Mouse (Mus musculus) T-helper 1 cell (primary cell): ENCODE results near the gene Cebpb.

ENCODE experiments used
- in situ Hi-C: fragments of 300-600 bp; cut with MboI, MseI; formaldehyde crosslinking; loops from one replicate; pipeline ENCODE4 v1.15.1; 2025; ENCODE audit warnings: high pct_unique_total_duplicates

Gene Cebpb

GRCm38 (mm10) chr2:167665972-167666713 lies 22.6 kb upstream of the Cebpb start:
- in situ Hi-C loops: no loop called here

- in situ Hi-C loops: no loop called here
Observed at GRCm38 (mm10) chr2:167668426-167668825, 20.3 kb upstream of the Cebpb start.

- in situ Hi-C loops: no loop called here
Observed at GRCm38 (mm10) chr2:167669398-167669797, 19.3 kb upstream of the Cebpb start.

- in situ Hi-C loops: loop anchor here (5.0 kb wide), 1 partner anchor 139 kb away; no protein-coding TSS in a partner anchor
Observed at GRCm38 (mm10) chr2:167671101-167671633, 17.5 kb upstream of the Cebpb start.

- in situ Hi-C loops: loop anchor here (5.0 kb wide), 1 partner anchor 140 kb away; no protein-coding TSS in a partner anchor
Observed at GRCm38 (mm10) chr2:167672212-167672685, 16.5 kb upstream of the Cebpb start.

- in situ Hi-C loops: loop anchor here (5.0 kb wide), 1 partner anchor 33 kb away; no protein-coding TSS in a partner anchor
Observed at GRCm38 (mm10) chr2:167675120-167675909, 13.4 kb upstream of the Cebpb start.

- in situ Hi-C loops: loop anchor here (5.0 kb wide), 1 partner anchor 36 kb away; no protein-coding TSS in a partner anchor
Observed at GRCm38 (mm10) chr2:167678600-167678999, 10.1 kb upstream of the Cebpb start.

- in situ Hi-C loops: loop anchor here (5.0 kb wide), 1 partner anchor 38 kb away; no protein-coding TSS in a partner anchor
Observed at GRCm38 (mm10) chr2:167679902-167680430, 8.7 kb upstream of the Cebpb start.

- in situ Hi-C loops: no loop called here
Observed at GRCm38 (mm10) chr2:167680657-167681056, 8.1 kb upstream of the Cebpb start.

GRCm38 (mm10) chr2:167683721-167684120 lies 5.0 kb upstream of the Cebpb start:
- in situ Hi-C loops: no loop called here

GRCm38 (mm10) chr2:167685137-167685536 lies 3.6 kb upstream of the Cebpb start:
- in situ Hi-C loops: loop anchor here (5.0 kb wide), 1 partner anchor 212 kb away; no protein-coding TSS in a partner anchor

GRCm38 (mm10) chr2:167685865-167686264 lies 2.9 kb upstream of the Cebpb start:
- in situ Hi-C loops: loop anchor here (5.0 kb wide), 1 partner anchor 211 kb away; no protein-coding TSS in a partner anchor

- in situ Hi-C loops: loop anchor here (5.0 kb wide), 1 partner anchor 211 kb away; no protein-coding TSS in a partner anchor
Observed at GRCm38 (mm10) chr2:167686382-167687249, 2.1 kb upstream of the Cebpb start.

- in situ Hi-C loops: loop anchor here (5.0 kb wide), 1 partner anchor 210 kb away; no protein-coding TSS in a partner anchor
Observed at GRCm38 (mm10) chr2:167687250-167687586, 1.5 kb upstream of the Cebpb start.

GRCm38 (mm10) chr2:167687651-167688101 lies 1.0 kb upstream of the Cebpb start:
- in situ Hi-C loops: loop anchor here (5.0 kb wide), 1 partner anchor 210 kb away; no protein-coding TSS in a partner anchor

GRCm38 (mm10) chr2:167688126-167688497 lies 603 bp upstream of the Cebpb start:
- in situ Hi-C loops: loop anchor here (5.0 kb wide), 1 partner anchor 209 kb away; no protein-coding TSS in a partner anchor

- in situ Hi-C loops: loop anchor here (5.0 kb wide), 1 partner anchor 208 kb away; no protein-coding TSS in a partner anchor
Observed at GRCm38 (mm10) chr2:167689501-167690218, 945 bp downstream of the Cebpb start, which contains the start of gene Tmem189. Gene Tmem189, minus strand, starts transcription at chr2:167689822.

- in situ Hi-C loops: no loop called here
Observed at GRCm38 (mm10) chr2:167690219-167690961, 1.7 kb downstream of the Cebpb start.

- in situ Hi-C loops: no loop called here
Observed at GRCm38 (mm10) chr2:167690962-167691311, 2.2 kb downstream of the Cebpb start.
